12 mouse cellular contexts compared by ENCODE assay signal in genomic region chr11:118161240-118161639, GRCm38 (mm10). TPM values are rescaled to one million over a fixed set of nuclear protein-coding genes. Genes with fewer than 3 reads are reported as not detected.
DNase-seq lines count a peak whose midpoint lies in the region; ATAC-seq and TF ChIP-seq lines count a peak whose summit lies in the region.
"Had no signal": no experiment of that assay in that cellular context is flagged by ENCODE, and none has a peak within 500 bp of the region (broad histone marks: within the 10 kb centered on the region; RNA-seq: fewer than 3 reads in every experiment).

No protein-coding gene starts in this region.

- peak; percentile 33; the same call in 1 of the 2 replicates for ATAC-seq in hindbrain, postnatal 0 days
- no peak for ATAC-seq in hindbrain, embryonic 14.5 days (ENCODE audit: low FRiP score)
- no peak for ATAC-seq in midbrain, embryonic 16.5 days
- peak; percentile 62; the same call in 1 of the 2 replicates for ATAC-seq in liver, embryonic 15.5 days (ENCODE audit: insufficient read depth)

- TF ChIP-seq CTCF in hindbrain, postnatal 0 days (IDR thresholded peaks at IDR 0.05; ENCODE audit: low read depth), result no peak

- WGBS in heart, embryonic 10.5 days, result 55% methylated on average over 6 of the region's 6 CpGs
- 78% methylated on average over 6 of the region's 6 CpGs for WGBS in hindbrain, postnatal 0 days
- WGBS in hindbrain, embryonic 14.5 days, result 83% methylated on average over 6 of the region's 6 CpGs
- WGBS in midbrain, embryonic 10.5 days, result 83% methylated on average over 6 of the region's 6 CpGs
- 79% methylated on average over 6 of the region's 6 CpGs for WGBS in midbrain, embryonic 16.5 days
- 56% methylated on average over 6 of the region's 6 CpGs for WGBS in liver, embryonic 15.5 days (ENCODE audit: insufficient replicate concordance)

- peaks cover 26% of the 10 kb centered on the region for H3K36me3 ChIP-seq in heart, embryonic 10.5 days
- peaks cover 6% of the 10 kb centered on the region for H3K36me3 ChIP-seq in hindbrain, postnatal 0 days (ENCODE audit: insufficient read depth, low read length)
- peaks cover 28% of the 10 kb centered on the region for H3K36me3 ChIP-seq in hindbrain, embryonic 14.5 days (replicated peaks; ENCODE audit: control insufficient read depth, insufficient read depth)
- peaks cover 23% of the 10 kb centered on the region for H3K36me3 ChIP-seq in midbrain, embryonic 10.5 days
- H3K36me3 ChIP-seq in midbrain, embryonic 16.5 days (ENCODE audit: control insufficient read depth, insufficient read depth, low read length), result peaks cover 12% of the 10 kb centered on the region
- no peaks in the 10 kb centered on the region for H3K36me3 ChIP-seq in liver, embryonic 15.5 days (replicated peaks)

- no peaks in the 10 kb centered on the region for H3K9me3 ChIP-seq in heart, embryonic 10.5 days
- no peaks in the 10 kb centered on the region for H3K9me3 ChIP-seq in hindbrain, postnatal 0 days (ENCODE audit: low read length)
- H3K9me3 ChIP-seq in hindbrain, embryonic 14.5 days (ENCODE audit: control insufficient read depth, low read length), result no peaks in the 10 kb centered on the region
- no peaks in the 10 kb centered on the region for H3K9me3 ChIP-seq in midbrain, embryonic 10.5 days (replicated peaks)
- peaks cover under 1% of the 10 kb centered on the region; the same call in 1 of the 2 replicates for H3K9me3 ChIP-seq in midbrain, embryonic 16.5 days (replicated peaks; ENCODE audit: control insufficient read depth, low read length, poor library complexity, severe bottlenecking)
- no peaks in the 10 kb centered on the region for H3K9me3 ChIP-seq in liver, embryonic 15.5 days (replicated peaks)
- H3K9me3 ChIP-seq: lung, embryonic 15.5 days had no signal

- peaks cover 54% of the 10 kb centered on the region for H3K4me1 ChIP-seq in heart, embryonic 10.5 days
- no peaks in the 10 kb centered on the region for H3K4me1 ChIP-seq in hindbrain, postnatal 0 days (ENCODE audit: insufficient read depth, low read length)
- H3K4me1 ChIP-seq in hindbrain, embryonic 14.5 days (replicated peaks; ENCODE audit: control insufficient read depth, insufficient read depth, low read length), result no peaks in the 10 kb centered on the region
- H3K4me1 ChIP-seq in midbrain, embryonic 10.5 days, result 0 out of 2 replicates have a peak, but pooled peaks cover 5% of the 10 kb centered on the region
- H3K4me1 ChIP-seq in midbrain, embryonic 16.5 days (ENCODE audit: control insufficient read depth, insufficient read depth, low read length), result 0 out of 2 replicates have a peak, but pooled peaks cover 4% of the 10 kb centered on the region
- H3K4me1 ChIP-seq in liver, embryonic 15.5 days (replicated peaks), result 0 out of 2 replicates have a peak, but pooled peaks cover 3% of the 10 kb centered on the region

- no peak for DNase-seq in heart, embryonic 10.5 days (ENCODE audit: low spot score)
- DNase-seq in heart, adult 18-20 months, result no peak
- no peak for DNase-seq in hindbrain, postnatal 0 days (ENCODE audit: low spot score)
- no peak for DNase-seq in hindbrain, embryonic 14.5 days (ENCODE audit: low spot score)
- no peak for DNase-seq in midbrain, embryonic 10.5 days (ENCODE audit: low spot score)
- no peak for DNase-seq in testis, postnatal 14 days (ENCODE audit: low spot score)
- DNase-seq: cerebellum, adult 2 months; embryo, embryonic 11 days; spleen, adult 18-20 months had no signal

- H3K9ac ChIP-seq in hindbrain, postnatal 0 days (replicated peaks; ENCODE audit: low read length), result no peak overlapping the region
- H3K9ac ChIP-seq in hindbrain, embryonic 14.5 days, result no peak overlapping the region
- no peak overlapping the region for H3K9ac ChIP-seq in midbrain, embryonic 16.5 days (ENCODE audit: low read depth, low read length)
- H3K9ac ChIP-seq in liver, embryonic 15.5 days, result no peak overlapping the region
- H3K9ac ChIP-seq: lung, embryonic 15.5 days had no signal

- H3K27ac ChIP-seq in heart, embryonic 10.5 days, result peak overlapping the region; percentile 84
- peak overlapping the region; percentile 26; the same call in 1 of the 2 replicates for H3K27ac ChIP-seq in hindbrain, postnatal 0 days
- H3K27ac ChIP-seq in hindbrain, embryonic 14.5 days, result no peak overlapping the region
- H3K27ac ChIP-seq in midbrain, embryonic 10.5 days (replicated peaks), result peak overlapping the region; percentile 18; the same call in 1 of the 2 replicates
- H3K27ac ChIP-seq in midbrain, embryonic 16.5 days (ENCODE audit: low read length), result no peak overlapping the region; the same call in 1 of the 2 replicates
- H3K27ac ChIP-seq in liver, embryonic 15.5 days (replicated peaks), result no peak overlapping the region
- H3K27ac ChIP-seq: lung, embryonic 15.5 days had no signal

- no peak overlapping the region for H3K4me3 ChIP-seq in heart, embryonic 10.5 days
- H3K4me3 ChIP-seq in hindbrain, postnatal 0 days (ENCODE audit: low read length), result no peak overlapping the region
- H3K4me3 ChIP-seq in hindbrain, embryonic 14.5 days (replicated peaks; ENCODE audit: low read length), result no peak overlapping the region
- no peak overlapping the region for H3K4me3 ChIP-seq in midbrain, embryonic 10.5 days
- no peak overlapping the region for H3K4me3 ChIP-seq in midbrain, embryonic 16.5 days (ENCODE audit: low read depth, low read length)
- no peak overlapping the region for H3K4me3 ChIP-seq in liver, embryonic 15.5 days (replicated peaks)
- H3K4me3 ChIP-seq: lung, embryonic 15.5 days had no signal

- H3K4me2 ChIP-seq in hindbrain, postnatal 0 days (ENCODE audit: low read depth, low read length), result no peak overlapping the region
- no peak overlapping the region for H3K4me2 ChIP-seq in hindbrain, embryonic 14.5 days (replicated peaks)
- no peak overlapping the region for H3K4me2 ChIP-seq in midbrain, embryonic 16.5 days (ENCODE audit: low read length)
- H3K4me2 ChIP-seq in liver, embryonic 15.5 days, result no peak overlapping the region
- H3K4me2 ChIP-seq: lung, embryonic 15.5 days had no signal

- H3K27me3 ChIP-seq in heart, embryonic 10.5 days (ENCODE audit: insufficient read depth, poor library complexity, severe bottlenecking), result no peaks in the 10 kb centered on the region
- no peaks in the 10 kb centered on the region for H3K27me3 ChIP-seq in hindbrain, postnatal 0 days (ENCODE audit: insufficient read depth, low read length)
- H3K27me3 ChIP-seq in hindbrain, embryonic 14.5 days (ENCODE audit: control insufficient read depth, insufficient read depth, low read length), result no peaks in the 10 kb centered on the region
- H3K27me3 ChIP-seq in midbrain, embryonic 10.5 days (ENCODE audit: low read depth, poor library complexity, severe bottlenecking), result no peaks in the 10 kb centered on the region
- no peaks in the 10 kb centered on the region for H3K27me3 ChIP-seq in midbrain, embryonic 16.5 days (ENCODE audit: control insufficient read depth, insufficient read depth, low read depth, low read length)
- H3K27me3 ChIP-seq in liver, embryonic 15.5 days, result no peaks in the 10 kb centered on the region
- H3K27me3 ChIP-seq: lung, embryonic 15.5 days had no signal

RNA-seq across cellular contexts. Expression of gene Dnah17, which starts 30.8 kb away (rescaled TPM):
- 0.12 and 0.14 TPM in 2 replicates for polyA plus RNA-seq in heart, embryonic 10.5 days (2016; fragmentation: Nextera tagmentation; extraction: Ambion mirVana)
- total RNA-seq in heart, adult 18-20 months (2021), result under 1 TPM; 0.02 to 0.05 TPM
- 0.07 TPM in 1 of 2 replicates, not detected in the other for total RNA-seq in hindbrain, postnatal 0 days (2014; rRNA removed)
- 0.13 and 0.16 TPM in 2 replicates for polyA plus RNA-seq in hindbrain, postnatal 0 days (2015; fragmentation: Nextera tagmentation; extraction: Ambion mirVana)
- polyA plus RNA-seq in hindbrain, embryonic 14.5 days (2014; fragmentation: Nextera tagmentation; extraction: Ambion mirVana), result 0.15 and 0.21 TPM in 2 replicates
- 0.14 and 0.17 TPM in 2 replicates for polyA plus RNA-seq in midbrain, embryonic 10.5 days (2016; fragmentation: Nextera tagmentation; extraction: Ambion mirVana)
- polyA plus RNA-seq in midbrain, embryonic 16.5 days (2015; fragmentation: Nextera tagmentation; extraction: Ambion mirVana), result 0.20 and 0.35 TPM in 2 replicates
- polyA plus RNA-seq in liver, embryonic 15.5 days (2015; fragmentation: Nextera tagmentation; extraction: Ambion mirVana), result 0.10 and 0.21 TPM in 2 replicates

Comparison
In these comparisons a context has a peak if more than half of its experiments do, and no peak if none do; other contexts are left out.
1. H3K27ac ChIP-seq: peak in heart, embryonic 10.5 days (single experiment), hindbrain, postnatal 0 days (single experiment) and midbrain, embryonic 10.5 days (single experiment); none in hindbrain, embryonic 14.5 days (single experiment), midbrain, embryonic 16.5 days (single experiment) and liver, embryonic 15.5 days (single experiment).
2. ATAC-seq: peak in hindbrain, postnatal 0 days (single experiment) and liver, embryonic 15.5 days (single experiment); none in hindbrain, embryonic 14.5 days (single experiment) and midbrain, embryonic 16.5 days (single experiment).